ENCODE assay signal across 23 mouse cellular contexts in the genomic region with DNA sequence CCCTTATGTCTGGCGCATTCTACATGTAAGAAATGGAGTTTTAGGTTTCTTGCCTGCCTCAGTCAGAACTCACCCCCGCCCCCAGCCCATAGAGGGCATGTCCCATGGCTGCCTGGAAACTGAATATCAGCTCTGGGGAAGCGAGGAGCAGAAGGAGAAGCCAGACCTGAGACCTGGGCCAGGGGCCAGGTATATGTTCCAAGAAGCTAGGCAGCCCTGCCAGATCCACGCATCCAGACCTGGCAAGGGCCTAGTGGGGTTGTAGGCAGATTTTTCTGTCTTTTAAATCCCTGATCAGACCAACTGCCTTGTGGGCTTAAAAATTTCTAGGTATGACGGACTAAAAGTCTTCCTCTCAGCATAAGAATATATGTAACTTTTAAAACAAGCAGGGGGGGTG.
A peak's percentile ranks its signal among the peaks of the same experiment; 100 is the strongest.
DNase-seq lines count a peak whose midpoint lies in the region; ATAC-seq lines count a peak whose summit lies in the region.
"Had no signal": no experiment of that assay in that cellular context is flagged by ENCODE, and none has a peak within 500 bp of the region (broad histone marks: within the 10 kb centered on the region; RNA-seq: fewer than 3 reads in every experiment).

No protein-coding gene starts in this region.

- no peak overlapping the region for H3K9ac ChIP-seq in intestine, embryonic 14.5 days (ENCODE audit: low read length)
- no peak overlapping the region for H3K9ac ChIP-seq in intestine, embryonic 15.5 days
- H3K9ac ChIP-seq: embryonic facial prominence, embryonic 13.5 days; heart, embryonic 15.5 days; hindbrain, embryonic 15.5 days; limb, embryonic 15.5 days; liver, embryonic 15.5 days had no signal

- H3K36me3 ChIP-seq in intestine, embryonic 14.5 days (ENCODE audit: control insufficient read depth, insufficient read depth, low read length) = no peaks in the 10 kb centered on the region
- no peaks in the 10 kb centered on the region for H3K36me3 ChIP-seq in intestine, embryonic 15.5 days
- H3K36me3 ChIP-seq: embryonic facial prominence, embryonic 13.5 days; heart, embryonic 15.5 days; hindbrain, embryonic 15.5 days; limb, embryonic 15.5 days; liver, embryonic 15.5 days had no signal

- no peaks in the 10 kb centered on the region for H3K27me3 ChIP-seq in intestine, embryonic 14.5 days (replicated peaks; ENCODE audit: control insufficient read depth, insufficient read depth, low read length)
- no peaks in the 10 kb centered on the region for H3K27me3 ChIP-seq in intestine, embryonic 15.5 days (replicated peaks)
- H3K27me3 ChIP-seq: embryonic facial prominence, embryonic 13.5 days; heart, embryonic 15.5 days; hindbrain, embryonic 15.5 days; limb, embryonic 15.5 days; liver, embryonic 15.5 days had no signal

- ATAC-seq in intestine, embryonic 14.5 days (replicated peaks; ENCODE audit: low FRiP score, low TSS enrichment, low read depth) = no peak
- ATAC-seq in intestine, embryonic 15.5 days = no peak
- ATAC-seq: intestine, postnatal 0 days; midbrain, embryonic 16.5 days had no signal

- 79% methylated on average over 5 of the region's 5 CpGs for WGBS in intestine, embryonic 14.5 days
- 82% methylated on average over 5 of the region's 5 CpGs for WGBS in intestine, embryonic 15.5 days

- no peak overlapping the region for H3K4me3 ChIP-seq in intestine, embryonic 14.5 days (ENCODE audit: low read depth, low read length)
- H3K4me3 ChIP-seq in intestine, embryonic 15.5 days (replicated peaks) = no peak overlapping the region
- H3K4me3 ChIP-seq: embryonic facial prominence, embryonic 13.5 days; gastrocnemius, adult 2 months; heart, embryonic 15.5 days; hindbrain, embryonic 15.5 days; layer of hippocampus, adult 2 months; limb, embryonic 15.5 days; liver, embryonic 15.5 days had no signal

- peak; percentile 6 for DNase-seq in cerebellum, adult 9-10 months
- DNase-seq in cerebellum, adult 8-10 months = no peak
- peak; percentile 32 for DNase-seq in intestine, embryonic 14.5 days (ENCODE audit: low spot score)
- peak; percentile 56 for DNase-seq in brain, adult 2 months (ENCODE audit: low read depth, low spot score)
- DNase-seq in cerebellum, postnatal 14 days = peak; percentile 83 to 84
- no peak for DNase-seq in right cerebral cortex, adult 18-20 months
- DNase-seq: adrenal gland, adult 2 months; gastrocnemius, adult 2 months; heart, postnatal 4 days; kidney, postnatal 25 days; layer of hippocampus, postnatal 36 days; right cerebral cortex, postnatal 4 days; thymus, postnatal 25 days had no signal

- H3K27ac ChIP-seq in intestine, embryonic 14.5 days (ENCODE audit: low read depth) = no peak overlapping the region
- no peak overlapping the region for H3K27ac ChIP-seq in intestine, embryonic 15.5 days
- H3K27ac ChIP-seq: embryonic facial prominence, embryonic 13.5 days; gastrocnemius, adult 2 months; heart, embryonic 15.5 days; hindbrain, embryonic 15.5 days; layer of hippocampus, adult 2 months; limb, embryonic 15.5 days; liver, embryonic 15.5 days; macrophage had no signal

- no peaks in the 10 kb centered on the region for H3K9me3 ChIP-seq in intestine, embryonic 14.5 days (ENCODE audit: control insufficient read depth, low read length)
- H3K9me3 ChIP-seq in intestine, embryonic 15.5 days = no peaks in the 10 kb centered on the region
- H3K9me3 ChIP-seq: embryonic facial prominence, embryonic 13.5 days; heart, embryonic 15.5 days; hindbrain, embryonic 15.5 days; limb, embryonic 15.5 days; liver, embryonic 15.5 days had no signal

- no peak overlapping the region for H3K4me2 ChIP-seq in intestine, embryonic 14.5 days (ENCODE audit: low read length)
- no peak overlapping the region for H3K4me2 ChIP-seq in intestine, embryonic 15.5 days (replicated peaks)
- H3K4me2 ChIP-seq: embryonic facial prominence, embryonic 13.5 days; heart, embryonic 15.5 days; hindbrain, embryonic 15.5 days; limb, embryonic 15.5 days; liver, embryonic 15.5 days had no signal

- peaks cover 3% of the 10 kb centered on the region; the same call in 1 of the 2 replicates for H3K4me1 ChIP-seq in intestine, embryonic 14.5 days (replicated peaks; ENCODE audit: control insufficient read depth, insufficient read depth, low read length)
- no peaks in the 10 kb centered on the region for H3K4me1 ChIP-seq in intestine, embryonic 15.5 days (replicated peaks)
- H3K4me1 ChIP-seq: embryonic facial prominence, embryonic 13.5 days; heart, embryonic 15.5 days; liver, embryonic 15.5 days had no signal

Comparison
In these comparisons a context has a peak if more than half of its experiments do, and no peak if none do; other contexts are left out.
1. DNase-seq: peak in cerebellum, adult 9-10 months (single experiment), intestine, embryonic 14.5 days (single experiment), brain, adult 2 months (single experiment) and cerebellum, postnatal 14 days (2 of 2); none in cerebellum, adult 8-10 months (single experiment) and right cerebral cortex, adult 18-20 months (single experiment).